ENCODE assay signal across 12 mouse cellular contexts in the genomic region with DNA sequence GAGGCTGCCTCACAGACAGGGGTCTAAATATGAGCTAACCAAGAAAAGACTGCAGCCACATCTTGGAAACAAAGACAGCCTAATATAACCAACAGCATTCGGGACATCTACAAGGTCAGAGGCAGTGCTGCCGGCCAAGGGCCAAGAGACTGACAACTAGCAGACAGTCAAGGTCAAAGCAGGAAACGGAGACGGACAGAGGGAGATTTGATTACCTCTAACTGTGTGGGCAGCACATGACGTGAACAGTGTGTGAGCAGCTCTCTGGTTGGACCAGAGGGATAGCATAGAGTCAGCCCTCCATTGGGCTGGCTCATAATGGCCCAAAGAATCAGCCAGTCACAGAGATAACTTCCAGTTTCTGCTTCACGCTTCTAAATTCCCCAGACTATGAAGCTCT.
DNase-seq lines count a peak whose midpoint lies in the region; ATAC-seq and TF ChIP-seq lines count a peak whose summit lies in the region.
"Had no signal": no experiment of that assay in that cellular context is flagged by ENCODE, and none has a peak within 500 bp of the region (broad histone marks: within the 10 kb centered on the region; RNA-seq: fewer than 3 reads in every experiment).

No protein-coding gene starts in this region.

- no peak for TF ChIP-seq POLR2A in lung, adult 2 months (IDR thresholded peaks at IDR 0.05; ENCODE audit: borderline replicate concordance, extremely low read depth, low read depth, low read length)
- no peak for TF ChIP-seq POLR2A in heart, adult 2 months (IDR thresholded peaks at IDR 0.05; ENCODE audit: insufficient read depth, low read depth, low read length)

- H3K9ac ChIP-seq in lung, embryonic 15.5 days = no peak overlapping the region
- no peak overlapping the region for H3K9ac ChIP-seq in heart, adult 2 months (ENCODE audit: low read depth, low read length)
- no peak overlapping the region for H3K9ac ChIP-seq in kidney, embryonic 16.5 days (replicated peaks; ENCODE audit: low read length)

- WGBS in lung, embryonic 15.5 days = 23% methylated on average over 6 of the region's 6 CpGs
- 34% methylated on average over 6 of the region's 6 CpGs for WGBS in lung, adult 2 months
- WGBS in heart, adult 2 months = 14% methylated on average over 6 of the region's 6 CpGs
- WGBS in kidney, embryonic 16.5 days = 24% methylated on average over 6 of the region's 6 CpGs

- intact Hi-C loops in heart, adult 2 months (cut with DNase I) = loop anchor here (5.0 kb wide), 2 partner anchors 242 to 433 kb away; no protein-coding TSS in a partner anchor

- H3K27ac ChIP-seq in lung, embryonic 15.5 days = peak overlapping the region; percentile 69
- peak overlapping the region; percentile 77 for H3K27ac ChIP-seq in heart, adult 2 months
- H3K27ac ChIP-seq in kidney, embryonic 16.5 days (ENCODE audit: low read length) = no peak overlapping the region
- H3K27ac ChIP-seq: kidney, postnatal 0 days had no signal

- TF ChIP-seq EP300 in heart, adult 2 months (IDR thresholded peaks at IDR 0.05; ENCODE audit: insufficient read depth, low read depth, low read length) = peak; percentile 88

- no peak overlapping the region for H3K4me2 ChIP-seq in lung, embryonic 15.5 days
- H3K4me2 ChIP-seq in kidney, embryonic 16.5 days (replicated peaks; ENCODE audit: low read depth, low read length) = no peak overlapping the region

- no peak for TF ChIP-seq CTCF in lung, adult 2 months (IDR thresholded peaks at IDR 0.05; ENCODE audit: insufficient read depth, low read length)
- TF ChIP-seq CTCF in heart, adult 2 months (IDR thresholded peaks at IDR 0.05) = no peak

- H3K27me3 ChIP-seq in lung, embryonic 15.5 days = no peaks in the 10 kb centered on the region
- no peaks in the 10 kb centered on the region for H3K27me3 ChIP-seq in heart, adult 2 months (ENCODE audit: control insufficient read depth, insufficient read depth, low read length)
- H3K27me3 ChIP-seq in kidney, embryonic 16.5 days (ENCODE audit: insufficient read depth, low read length) = no peaks in the 10 kb centered on the region
- H3K27me3 ChIP-seq: megakaryocyte, embryonic 14.5 days had no signal

- no peak overlapping the region for H3K4me3 ChIP-seq in lung, embryonic 15.5 days
- H3K4me3 ChIP-seq in lung, adult 2 months (replicated peaks; ENCODE audit: extremely low read depth, low read depth, low read length) = no peak overlapping the region
- no peak overlapping the region for H3K4me3 ChIP-seq in heart, adult 2 months
- no peak overlapping the region for H3K4me3 ChIP-seq in kidney, embryonic 16.5 days (ENCODE audit: low read length)
- H3K4me3 ChIP-seq: megakaryocyte, embryonic 14.5 days had no signal

- no peak for DNase-seq in lung, adult 2 months
- DNase-seq in adrenal gland, postnatal 25 days = peak; percentile 69
- peak; percentile 51 to 81 for DNase-seq in heart, adult 2 months
- DNase-seq in frontal cortex, postnatal 14 days (ENCODE audit: low spot score in 2 of 2) = no peak
- no peak for DNase-seq in spleen, postnatal 14 days (ENCODE audit: low spot score in 2 of 2)
- DNase-seq: cerebellum, adult 9-11 months; right cerebral cortex, adult 18-20 months had no signal

- no peak for ATAC-seq in lung, embryonic 15.5 days (ENCODE audit: borderline replicate concordance, extremely low read depth, low FRiP score, low TSS enrichment)
- peak; percentile 58 for ATAC-seq in kidney, embryonic 16.5 days (ENCODE audit: low FRiP score, low TSS enrichment)
- ATAC-seq in megakaryocyte progenitor cell, adult 5-6 weeks (replicated peaks; ENCODE audit: poor library complexity) = no peak

- H3K4me1 ChIP-seq in lung, embryonic 15.5 days = peaks cover 39% of the 10 kb centered on the region
- H3K4me1 ChIP-seq in lung, adult 2 months (ENCODE audit: control insufficient read depth, insufficient read depth, low read length) = peaks cover 4% of the 10 kb centered on the region
- peaks cover 10% of the 10 kb centered on the region for H3K4me1 ChIP-seq in heart, adult 2 months (ENCODE audit: control insufficient read depth, insufficient read depth, low read length)
- peaks cover 5% of the 10 kb centered on the region; the same call in 1 of the 2 replicates for H3K4me1 ChIP-seq in kidney, embryonic 16.5 days (ENCODE audit: insufficient read depth, low read length)
- H3K4me1 ChIP-seq: megakaryocyte, embryonic 14.5 days had no signal

- H3K36me3 ChIP-seq in lung, embryonic 15.5 days = no peaks in the 10 kb centered on the region
- no peaks in the 10 kb centered on the region; the same call in 1 of the 2 replicates for H3K36me3 ChIP-seq in heart, adult 2 months (ENCODE audit: control insufficient read depth, insufficient read depth, low read length)
- no peaks in the 10 kb centered on the region for H3K36me3 ChIP-seq in kidney, embryonic 16.5 days (ENCODE audit: insufficient read depth, low read length)

- no peaks in the 10 kb centered on the region for H3K79me2 ChIP-seq in heart, adult 2 months (replicated peaks; ENCODE audit: control insufficient read depth, insufficient read depth, low read length)

- no peaks in the 10 kb centered on the region for H3K9me3 ChIP-seq in lung, embryonic 15.5 days
- no peaks in the 10 kb centered on the region for H3K9me3 ChIP-seq in kidney, embryonic 16.5 days (ENCODE audit: low read length)

Comparison
In these comparisons a context has a peak if more than half of its experiments do, and no peak if none do; other contexts are left out.
1. DNase-seq: peak in adrenal gland, postnatal 25 days (single experiment) and heart, adult 2 months (2 of 2); none in lung, adult 2 months (single experiment), frontal cortex, postnatal 14 days (0 of 2) and spleen, postnatal 14 days (0 of 2).